Mouse (Mus musculus) kidney, embryonic 16.5 days (tissue): ENCODE results near the gene Tfdp1. TPM values are rescaled to one million over a fixed set of nuclear protein-coding genes. Genes with fewer than 3 reads are reported as not detected.

Source experiments
- ATAC-seq: fragments of 200-750 bp; cut with Nextera tagmentation; 2 replicates; pipeline ENCODE4 v1.8.0; 2017; ENCODE audit warnings: moderate TSS enrichment; ENCODE audit not compliant: low FRiP score, low TSS enrichment
- H3K27ac ChIP-seq: fragments of 300-500 bp; sonication (generic); 2 replicates; pipeline ENCODE4 v1.5.1; 2014; ENCODE audit warnings: low read length
- H3K27me3 ChIP-seq: fragments of 300-500 bp; sonication (generic); 2 replicates; pipeline ENCODE4 v1.6.1; 2014; ENCODE audit warnings: low read length, control low read depth, mixed read lengths; ENCODE audit not compliant: insufficient read depth
- H3K36me3 ChIP-seq: fragments of 300-500 bp; sonication (generic); 2 replicates; pipeline ENCODE4 v1.6.1; 2014; ENCODE audit warnings: low read length, control low read depth, mixed read lengths; ENCODE audit not compliant: insufficient read depth
- H3K4me1 ChIP-seq: fragments of 300-500 bp; sonication (generic); 2 replicates; pipeline ENCODE4 v1.6.1; 2014; ENCODE audit warnings: low read length, control low read depth, mixed read lengths; ENCODE audit not compliant: insufficient read depth
- H3K4me2 ChIP-seq: fragments of 300-500 bp; sonication (generic); replicated peaks from 2 replicates; pipeline ENCODE4 v1.6.1; 2014; ENCODE audit warnings: low read depth, low read length
- H3K4me3 ChIP-seq: fragments of 300-500 bp; sonication (generic); 2 replicates; pipeline ENCODE4 v1.5.1; 2014; ENCODE audit warnings: mild to moderate bottlenecking, low read length
- H3K9ac ChIP-seq: fragments of 300-500 bp; sonication (generic); replicated peaks from 2 replicates; pipeline ENCODE4 v1.6.1; 2014; ENCODE audit warnings: low read length
- H3K9me3 ChIP-seq: fragments of 300-500 bp; sonication (generic); 2 replicates; pipeline ENCODE4 v1.6.1; 2016; ENCODE audit warnings: low read length, control low read depth
- WGBS: fragments of 180-500 bp; shearing (Covaris S2); extraction: QIAGEN DNeasy Blood & Tissue Kit; methylation state at CpG from one replicate; pipeline ENCODE4 v1.1.7; 2014; 5-methylcytosine and 5-hydroxymethylcytosine counted together
- polyA plus RNA-seq: library from polyadenylated mRNA; unstranded; fragments of >200 nt; fragmentation: Nextera tagmentation; extraction: Ambion mirVana; gene quantifications from 2 replicates; pipeline ENCODE4 v1.2.1, GENCODE M21; 2015

The Tfdp1 gene
- polyA plus RNA-seq, 1 experiment from 2014 or later, result 159 TPM

- WGBS, result 88% methylated on average over 7 of the region's 7 CpGs
- Histone ChIP-seq H3K27ac (no peak overlapping the region), H3K9me3 (no peaks in the 10 kb centered on the region), H3K4me1 (no peaks in the 10 kb centered on the region; the same call in 1 of the 2 replicates), H3K27me3 (no peaks in the 10 kb centered on the region), H3K9ac (no peak overlapping the region), H3K4me2 (no peak overlapping the region), H3K4me3 (no peak overlapping the region), H3K36me3 (peaks cover 24% of the 10 kb centered on the region)
- no peak for ATAC-seq
Measured at GRCm38 (mm10) chr8:13381630-13382029, 43.1 kb downstream of the Tfdp1 start.

DNA sequence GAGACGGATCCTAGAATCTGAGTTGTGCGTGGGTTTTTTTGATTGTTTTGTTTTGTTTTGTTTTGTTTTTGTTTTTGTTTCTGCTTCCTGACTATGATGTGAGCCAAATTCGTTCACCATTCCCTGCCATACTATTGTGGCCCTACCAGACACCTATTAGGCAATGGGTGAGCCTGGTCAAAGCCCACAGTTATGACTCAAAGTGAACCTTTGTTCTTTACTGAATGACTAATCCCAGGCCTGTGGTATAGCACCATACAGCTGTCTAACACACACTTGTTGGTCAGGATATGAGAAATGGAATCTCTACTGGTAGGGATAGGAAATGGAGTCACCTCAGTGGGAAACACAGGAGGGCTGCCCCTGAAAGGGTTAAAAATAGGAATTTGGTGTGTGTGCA is 44.0 kb downstream of the Tfdp1 start:
- 81% methylated on average over 3 of the region's 3 CpGs for WGBS
- Histone ChIP-seq H3K36me3 (peaks cover 19% of the 10 kb centered on the region), H3K27ac (no peak overlapping the region), H3K4me1 (no peaks in the 10 kb centered on the region; the same call in 1 of the 2 replicates), H3K27me3 (no peaks in the 10 kb centered on the region), H3K9me3 (no peaks in the 10 kb centered on the region), H3K4me2 (no peak overlapping the region), H3K9ac (no peak overlapping the region), H3K4me3 (no peak overlapping the region)
- no peak for ATAC-seq

GRCm38 (mm10) chr8:13382999-13383398 is 44.4 kb downstream of the Tfdp1 start:
- no peak overlapping the region for H3K27ac ChIP-seq
- H3K9me3 ChIP-seq, result no peaks in the 10 kb centered on the region
- ATAC-seq, result no peak
- H3K4me1 ChIP-seq, result no peaks in the 10 kb centered on the region; the same call in 1 of the 2 replicates
- peaks cover 17% of the 10 kb centered on the region for H3K36me3 ChIP-seq
- no peak overlapping the region for H3K4me2 ChIP-seq
- H3K27me3 ChIP-seq, result no peaks in the 10 kb centered on the region
- 83% methylated on average over 4 of the region's 4 CpGs for WGBS
- no peak overlapping the region for H3K9ac ChIP-seq
- no peak overlapping the region for H3K4me3 ChIP-seq

GRCm38 (mm10) chr8:13386366-13386765 is 47.8 kb downstream of the Tfdp1 start:
- peak; percentile 70 for ATAC-seq
- no peak overlapping the region for H3K4me2 ChIP-seq
- H3K27me3 ChIP-seq, result no peaks in the 10 kb centered on the region
- no peaks in the 10 kb centered on the region for H3K9me3 ChIP-seq
- H3K4me1 ChIP-seq, result no peaks in the 10 kb centered on the region; the same call in 1 of the 2 replicates
- H3K27ac ChIP-seq, result no peak overlapping the region
- no peaks in the 10 kb centered on the region for H3K36me3 ChIP-seq
- H3K4me3 ChIP-seq, result no peak overlapping the region
- no peak overlapping the region for H3K9ac ChIP-seq
- whole genome bisulfite sequencing, result 52% methylated on average over 13 of the region's 13 CpGs

- Histone ChIP-seq H3K4me1 (no peaks in the 10 kb centered on the region; the same call in 1 of the 2 replicates), H3K9ac (no peak overlapping the region), H3K4me3 (no peak overlapping the region), H3K9me3 (no peaks in the 10 kb centered on the region), H3K36me3 (no peaks in the 10 kb centered on the region), H3K27ac (no peak overlapping the region), H3K4me2 (no peak overlapping the region), H3K27me3 (no peaks in the 10 kb centered on the region)
- WGBS, result 81% methylated on average over 8 of the region's 8 CpGs
- no peak for ATAC-seq
Measured at GRCm38 (mm10) chr8:13387728-13388127, 49.2 kb downstream of the Tfdp1 start.

GRCm38 (mm10) chr8:13388744-13389143 is 50.2 kb downstream of the Tfdp1 start:
- Histone ChIP-seq H3K4me1 (no peaks in the 10 kb centered on the region; the same call in 1 of the 2 replicates), H3K9ac (no peak overlapping the region), H3K27me3 (no peaks in the 10 kb centered on the region), H3K4me2 (no peak overlapping the region), H3K27ac (no peak overlapping the region), H3K9me3 (no peaks in the 10 kb centered on the region), H3K36me3 (no peaks in the 10 kb centered on the region), H3K4me3 (no peak overlapping the region)
- ATAC-seq, result 0 out of 2 replicates have a peak, but pooled peaks have one; percentile 39
- 66% methylated on average over 2 of the region's 2 CpGs for WGBS

- H3K4me2 ChIP-seq, result no peak overlapping the region
- WGBS, result 87% methylated on average over 7 of the region's 7 CpGs
Measured at GRCm38 (mm10) chr8:13393869-13394268, 55.3 kb downstream of the Tfdp1 start.

GRCm38 (mm10) chr8:13396725-13397124 is 58.2 kb downstream of the Tfdp1 start, which contains the start of gene Atp4b:
Gene Atp4b, minus strand, starts transcription at chr8:13396825.
- H3K4me3 ChIP-seq, result no peak within 1 kb of the TSS
- ATAC-seq, result no peak
- no peak within 1 kb of the TSS for H3K27ac ChIP-seq
- H3K36me3 ChIP-seq, result no peaks in the 10 kb centered on the region
- H3K9me3 ChIP-seq, result no peaks in the 10 kb centered on the region
- WGBS, result 86% methylated on average over 5 of the region's 5 CpGs
- no peak within 1 kb of the TSS for H3K9ac ChIP-seq
- no peaks in the 10 kb centered on the region for H3K27me3 ChIP-seq
- H3K4me2 ChIP-seq, result no peak within 1 kb of the TSS
- H3K4me1 ChIP-seq, result no peaks in the 10 kb centered on the region

More at GRCm38 (mm10) chr8:13393869-13394268, 55.3 kb downstream of the Tfdp1 start:
- ATAC-seq, result no peak
- Histone ChIP-seq H3K4me3 (no peak overlapping the region), H3K36me3 (no peaks in the 10 kb centered on the region), H3K27me3 (no peaks in the 10 kb centered on the region), H3K4me1 (no peaks in the 10 kb centered on the region), H3K9me3 (no peaks in the 10 kb centered on the region), H3K27ac (no peak overlapping the region), H3K9ac (no peak overlapping the region)

- no peaks in the 10 kb centered on the region for H3K9me3 ChIP-seq
- ATAC-seq, result no peak
- H3K4me3 ChIP-seq, result no peak overlapping the region
- H3K4me1 ChIP-seq, result no peaks in the 10 kb centered on the region
- no peak overlapping the region for H3K27ac ChIP-seq
- H3K27me3 ChIP-seq, result no peaks in the 10 kb centered on the region
- no peak overlapping the region for H3K9ac ChIP-seq
- H3K4me2 ChIP-seq, result no peak overlapping the region
- no peaks in the 10 kb centered on the region for H3K36me3 ChIP-seq
- WGBS, result 60% methylated on average over 6 of the region's 6 CpGs
Measured at GRCm38 (mm10) chr8:13403517-13403916, 65.0 kb downstream of the Tfdp1 start.

DNA sequence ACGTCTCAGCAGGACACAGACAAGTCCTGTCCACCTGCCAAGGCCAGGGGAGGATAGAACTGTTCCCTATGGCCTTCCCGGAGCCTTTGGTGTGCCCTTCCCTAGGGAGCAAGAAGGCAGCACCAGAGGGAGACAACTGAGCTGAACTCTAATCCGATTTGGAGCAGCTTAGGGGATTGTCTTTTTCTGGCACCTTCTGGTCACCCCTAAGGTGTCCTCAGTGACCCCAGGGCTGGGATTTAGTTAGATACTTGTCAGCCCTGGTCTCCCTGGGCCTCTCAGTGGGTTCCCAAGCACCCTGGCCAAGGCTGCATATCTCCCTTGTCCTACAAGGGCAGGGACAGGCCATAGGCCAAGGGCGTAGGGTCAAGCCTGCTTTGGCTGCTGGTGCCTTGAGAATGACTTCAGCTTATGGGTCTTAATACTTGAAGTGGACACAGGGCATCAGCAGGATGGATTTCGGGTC is 66.1 kb downstream of the Tfdp1 start, which contains the start of gene Grk1:
TSS of gene Grk1 (plus strand) at position 416 of the 466 bp plus-strand sequence.
- no peak within 1 kb of the TSS for H3K27ac ChIP-seq
- H3K9me3 ChIP-seq, result no peaks in the 10 kb centered on the region
- WGBS, result 86% methylated on average over 5 of the region's 5 CpGs
- H3K4me3 ChIP-seq, result no peak within 1 kb of the TSS
- no peaks in the 10 kb centered on the region for H3K36me3 ChIP-seq
- no peak within 1 kb of the TSS for H3K9ac ChIP-seq
- H3K4me2 ChIP-seq, result no peak within 1 kb of the TSS
- no peaks in the 10 kb centered on the region for H3K4me1 ChIP-seq
- no peaks in the 10 kb centered on the region for H3K27me3 ChIP-seq
- no peak for ATAC-seq
